Mouse (Mus musculus) liver, embryonic 13.5 days (tissue): Measurements from ENCODE around the gene Rexo1. TPM values are rescaled to one million over a fixed set of nuclear protein-coding genes. Genes with fewer than 3 reads are reported as not detected.
A peak's percentile ranks its signal among the peaks of the same experiment; 100 is the strongest.

Source experiments
- ATAC-seq: fragments of 200-750 bp; cut with Nextera tagmentation; 2 replicates; pipeline ENCODE4 v1.8.0; 2017; ENCODE audit warnings: low read depth, mild to moderate bottlenecking, moderate number of reproducible peaks, moderate library complexity
- DNase-seq: peaks from one replicate; pipeline ENCODE4 v3.0.0; 2022
- H3K27ac ChIP-seq: fragments of 300-500 bp; sonication (generic); 2 replicates; pipeline ENCODE4 v1.5.1; 2015; ENCODE audit warnings: moderate library complexity, mild to moderate bottlenecking, inconsistent platforms
- H3K27me3 ChIP-seq: fragments of 300-500 bp; sonication (generic); 2 replicates; pipeline ENCODE4 v1.6.1; 2015; ENCODE audit warnings: mild to moderate bottlenecking, inconsistent platforms
- H3K36me3 ChIP-seq: fragments of 300-500 bp; sonication (generic); 2 replicates; pipeline ENCODE4 v1.6.1; 2015; ENCODE audit warnings: mild to moderate bottlenecking, inconsistent platforms
- H3K4me1 ChIP-seq: fragments of 300-500 bp; sonication (generic); replicated peaks from 2 replicates; pipeline ENCODE4 v1.6.1; 2015; ENCODE audit warnings: inconsistent platforms
- H3K4me2 ChIP-seq: fragments of 300-500 bp; sonication (generic); 2 replicates; pipeline ENCODE4 v1.6.1; 2015; ENCODE audit warnings: inconsistent platforms, mild to moderate bottlenecking, moderate library complexity
- H3K4me3 ChIP-seq: fragments of 300-500 bp; sonication (generic); replicated peaks from 2 replicates; pipeline ENCODE4 v1.5.1; 2015; ENCODE audit warnings: mild to moderate bottlenecking, inconsistent platforms
- H3K9ac ChIP-seq: fragments of 300-500 bp; sonication (generic); 2 replicates; pipeline ENCODE4 v1.6.1; 2015; ENCODE audit warnings: mild to moderate bottlenecking, inconsistent platforms
- H3K9me3 ChIP-seq: fragments of 300-500 bp; sonication (generic); replicated peaks from 2 replicates; pipeline ENCODE4 v1.6.1; 2016; ENCODE audit warnings: inconsistent platforms
- WGBS: fragments of 180-500 bp; shearing (Covaris S2); methylation state at CpG from one replicate; pipeline ENCODE4 v1.1.7; 2015; ENCODE audit not compliant: insufficient replicate concordance; 5-methylcytosine and 5-hydroxymethylcytosine counted together
- polyA plus RNA-seq: library from polyadenylated mRNA; unstranded; fragments of >200 nt; fragmentation: Nextera tagmentation; extraction: Ambion mirVana; gene quantifications from 2 replicates; pipeline ENCODE4 v1.2.1, GENCODE M21; 2015

Rexo1 gene
- polyA plus RNA-seq, 1 experiment from 2014 or later: 13.8 TPM

DNA sequence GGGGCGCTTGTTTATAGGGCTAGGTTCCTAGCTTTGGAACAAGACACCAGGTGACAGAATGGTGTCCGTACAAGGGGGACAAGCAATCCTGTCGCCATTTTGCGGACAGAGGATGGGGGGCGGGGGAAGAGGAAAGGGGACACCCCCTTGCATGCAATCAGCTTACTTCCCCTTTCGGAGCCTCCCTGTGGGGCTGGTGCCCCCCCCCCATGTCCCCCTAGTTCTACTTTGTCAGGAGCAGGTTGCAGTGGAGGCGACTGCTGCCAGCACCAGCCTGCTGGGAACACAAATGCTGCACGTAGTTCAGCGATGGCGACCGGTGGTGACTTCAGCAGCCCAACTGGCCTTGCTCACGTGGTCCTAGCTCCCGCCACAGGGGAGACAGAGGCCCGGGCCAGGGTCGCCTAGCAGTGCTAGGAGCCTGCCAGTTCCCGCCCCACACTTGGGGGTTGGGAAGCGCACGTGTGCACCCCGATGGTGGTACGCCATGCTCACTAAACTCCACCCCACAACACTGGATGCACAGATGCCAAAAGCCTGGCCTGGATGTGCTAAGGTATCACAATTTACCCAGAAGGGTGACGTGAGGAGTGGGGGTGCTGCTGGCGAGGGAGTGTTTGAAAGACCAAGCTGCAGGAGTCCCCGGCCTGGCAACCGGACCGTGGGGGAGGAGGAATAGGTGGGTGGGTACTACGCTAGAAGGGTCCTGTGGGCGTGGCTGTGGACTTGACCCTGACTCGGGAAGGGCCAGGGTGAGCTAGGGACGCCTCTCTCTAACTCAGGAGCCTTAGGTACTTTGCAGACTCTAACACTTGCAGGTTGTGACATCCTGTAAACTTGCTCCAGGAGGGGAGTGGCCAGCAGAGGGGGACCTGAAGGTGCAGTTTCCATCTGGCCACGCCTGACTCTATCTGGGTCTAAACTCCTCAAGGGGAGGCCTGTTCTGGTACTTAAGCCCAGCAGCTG, 9.8 kb upstream of the Rexo1 start:
- DNase-seq: peak; percentile 69
- peaks cover 98% of the 10 kb centered on the region for H3K4me1 ChIP-seq
- H3K9ac ChIP-seq: peak overlapping the region; percentile 98
- peak; percentile 61 for ATAC-seq
- H3K9me3 ChIP-seq: no peaks in the 10 kb centered on the region
- H3K4me3 ChIP-seq: peak overlapping the region; percentile 96
- H3K27ac ChIP-seq: peak overlapping the region; percentile 99
- H3K27me3 ChIP-seq: no peaks in the 10 kb centered on the region
- 9% methylated on average over 30 of the region's 30 CpGs for WGBS
- H3K4me2 ChIP-seq: peak overlapping the region; percentile 100
- H3K36me3 ChIP-seq: peaks cover 40% of the 10 kb centered on the region

DNA sequence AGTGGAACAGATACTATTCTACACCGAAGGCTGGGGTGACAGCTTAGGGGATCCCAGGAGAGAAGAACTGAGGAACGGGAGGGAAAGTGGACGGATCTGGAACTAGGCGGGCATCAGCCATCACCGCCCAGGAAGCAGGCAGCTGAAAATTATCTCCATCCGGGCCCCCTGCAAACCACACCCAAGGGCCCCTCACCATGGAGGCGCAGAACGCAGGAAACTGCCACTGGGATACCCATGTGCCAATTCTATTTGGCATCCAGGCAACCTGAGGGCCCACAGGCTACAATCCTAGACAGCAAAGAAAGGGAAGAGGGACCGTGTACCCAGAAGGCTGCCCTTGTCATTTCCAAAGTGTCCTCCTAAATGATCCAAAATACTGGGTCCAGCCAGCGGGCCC, 9.1 kb upstream of the Rexo1 start:
- H3K4me3 ChIP-seq: peak overlapping the region; percentile 96
- 28% methylated on average over 10 of the region's 10 CpGs for WGBS
- peak overlapping the region; percentile 99 for H3K27ac ChIP-seq
- H3K36me3 ChIP-seq: peaks cover 47% of the 10 kb centered on the region
- no peaks in the 10 kb centered on the region for H3K27me3 ChIP-seq
- H3K4me1 ChIP-seq: peaks cover 95% of the 10 kb centered on the region
- no peak for ATAC-seq
- H3K4me2 ChIP-seq: peak overlapping the region; percentile 100
- H3K9ac ChIP-seq: peak overlapping the region; percentile 98
- no peak for DNase-seq
- H3K9me3 ChIP-seq: no peaks in the 10 kb centered on the region

DNA sequence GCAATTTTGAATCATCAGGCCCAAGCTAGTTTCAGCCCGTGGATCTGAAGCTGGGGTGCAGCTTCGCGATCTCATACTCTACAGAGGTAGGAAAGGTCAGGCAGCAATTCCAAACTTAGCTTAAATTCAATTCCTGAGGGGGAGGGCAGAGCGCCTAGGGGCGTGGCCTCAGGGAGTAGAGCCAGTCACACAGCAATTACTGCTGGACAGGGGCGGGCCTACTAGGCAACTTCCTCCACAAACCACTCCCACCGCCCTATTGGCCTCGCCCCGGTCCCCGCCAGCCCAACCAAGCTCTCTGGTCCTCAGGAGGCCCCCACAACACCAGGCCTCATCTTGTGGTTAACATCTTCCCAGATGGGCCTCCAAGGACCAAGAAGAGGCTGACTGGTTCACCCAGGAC, 8.3 kb upstream of the Rexo1 start:
- DNase-seq (peak; percentile 93), ATAC-seq (peak; percentile 74)
- peaks cover 88% of the 10 kb centered on the region for H3K4me1 ChIP-seq
- peaks cover 47% of the 10 kb centered on the region for H3K36me3 ChIP-seq
- peak overlapping the region; percentile 99 for H3K27ac ChIP-seq
- H3K27me3 ChIP-seq: no peaks in the 10 kb centered on the region
- no peaks in the 10 kb centered on the region for H3K9me3 ChIP-seq
- H3K4me3 ChIP-seq: peak overlapping the region; percentile 96
- H3K4me2 ChIP-seq: peak overlapping the region; percentile 100
- WGBS: 6% methylated on average over 10 of the region's 10 CpGs
- H3K9ac ChIP-seq: peak overlapping the region; percentile 98

DNA sequence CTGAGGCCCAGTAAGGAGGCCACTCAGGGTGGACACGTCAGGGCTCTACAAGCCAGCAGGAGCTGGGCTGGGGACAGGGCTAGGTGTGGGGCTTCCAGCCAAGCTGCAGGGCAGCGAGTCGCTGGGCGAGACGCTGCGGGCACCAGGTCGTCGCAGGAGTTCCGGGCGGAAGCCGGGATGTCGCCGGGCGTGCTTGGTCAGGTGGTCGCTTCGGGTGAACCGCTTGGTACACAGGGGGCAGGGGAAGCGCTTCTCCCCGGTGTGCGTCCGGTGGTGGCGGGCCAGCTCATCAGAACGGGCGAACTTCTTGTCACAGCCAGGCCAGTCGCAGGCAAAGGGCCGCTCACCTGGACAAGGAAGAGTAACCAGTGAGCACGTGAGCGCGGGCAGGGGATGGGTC, 7.5 kb upstream of the Rexo1 start:
- DNase-seq (no peak), ATAC-seq (no peak)
- peaks cover 42% of the 10 kb centered on the region for H3K36me3 ChIP-seq
- WGBS: 95% methylated on average over 29 of the region's 29 CpGs
- peak overlapping the region; percentile 61 for H3K9ac ChIP-seq
- H3K4me2 ChIP-seq: peak overlapping the region; percentile 100
- H3K27me3 ChIP-seq: no peaks in the 10 kb centered on the region
- H3K27ac ChIP-seq: peak overlapping the region; percentile 82
- no peaks in the 10 kb centered on the region for H3K9me3 ChIP-seq
- peak overlapping the region; percentile 96 for H3K4me3 ChIP-seq
- H3K4me1 ChIP-seq: peaks cover 80% of the 10 kb centered on the region

DNA sequence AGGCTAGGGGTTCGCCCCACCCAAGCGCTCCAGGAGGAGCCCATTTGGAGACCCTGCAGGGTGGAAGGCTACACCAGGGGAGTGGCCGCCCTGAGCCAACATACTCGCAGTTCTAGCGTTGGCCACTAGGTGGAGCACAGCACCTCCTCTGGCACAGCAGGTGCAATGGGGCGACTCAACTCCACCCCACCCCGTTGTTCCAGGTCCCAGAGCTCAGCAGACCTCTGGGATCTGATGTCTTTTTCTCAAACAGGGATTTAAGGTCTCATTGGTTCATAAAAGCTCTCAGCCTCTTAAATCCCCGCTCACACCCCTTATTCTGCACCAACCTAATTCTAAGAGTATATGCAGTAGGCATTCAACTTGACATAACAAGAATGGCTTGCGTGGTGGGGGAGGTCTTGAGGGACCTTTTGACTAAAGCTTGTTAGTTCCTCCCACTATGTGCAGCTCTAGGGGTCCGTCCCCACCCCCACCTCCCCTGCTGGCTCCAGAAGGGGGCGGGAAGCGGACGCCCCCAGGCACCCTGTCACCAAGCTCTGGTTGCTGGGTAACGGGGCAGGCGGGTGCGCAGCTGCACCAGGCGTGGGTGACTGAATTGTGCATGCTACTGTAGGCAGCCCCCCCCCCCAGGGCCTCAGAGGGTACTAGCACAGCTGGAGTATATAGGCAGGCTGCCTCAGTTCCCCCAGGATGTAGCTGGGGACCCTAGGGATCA, 5.2 kb upstream of the Rexo1 start:
- Histone ChIP-seq H3K9me3 (no peaks in the 10 kb centered on the region), H3K36me3 (peaks cover 38% of the 10 kb centered on the region), H3K27me3 (no peaks in the 10 kb centered on the region), H3K4me3 (no peak overlapping the region), H3K4me1 (peaks cover 70% of the 10 kb centered on the region), H3K9ac (peak overlapping the region; percentile 31; the same call in 1 of the 2 replicates), H3K4me2 (no peak overlapping the region), H3K27ac (peak overlapping the region; percentile 58)
- peak; percentile 80 for DNase-seq
- WGBS: 38% methylated on average over 17 of the region's 17 CpGs
- ATAC-seq: peak; percentile 29; the same call in 1 of the 2 replicates

DNA sequence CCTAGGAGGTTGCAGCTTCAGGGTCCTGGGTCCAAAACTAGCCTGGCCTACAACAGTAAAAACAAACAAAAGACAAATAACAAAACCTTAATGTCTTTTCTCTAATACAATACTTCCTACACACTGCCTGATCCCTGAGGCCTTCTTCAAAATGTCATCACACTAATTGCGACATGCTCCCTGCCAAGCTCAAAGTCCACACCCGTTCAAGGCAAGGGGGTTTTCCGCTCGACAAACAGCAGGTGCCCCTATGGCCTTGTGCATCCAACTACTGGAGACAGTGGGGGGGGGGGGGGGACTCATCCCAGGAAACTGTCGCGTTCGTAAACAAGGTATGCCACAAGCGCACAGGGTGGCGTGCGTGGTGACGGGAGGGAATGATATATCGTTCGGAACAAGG, 739 bp downstream of the Rexo1 start:
- no peak for DNase-seq
- peak overlapping the region; percentile 89 for H3K27ac ChIP-seq
- 1% methylated on average over 13 of the region's 13 CpGs for WGBS
- H3K9ac ChIP-seq: peak overlapping the region; percentile 97
- peaks cover 10% of the 10 kb centered on the region for H3K36me3 ChIP-seq
- no peaks in the 10 kb centered on the region for H3K9me3 ChIP-seq
- peak overlapping the region; percentile 80 for H3K4me2 ChIP-seq
- H3K27me3 ChIP-seq: no peaks in the 10 kb centered on the region
- peaks cover 60% of the 10 kb centered on the region for H3K4me1 ChIP-seq
- ATAC-seq: 0 out of 2 replicates have a peak, but pooled peaks have one; percentile 11
- peak overlapping the region; percentile 90 for H3K4me3 ChIP-seq

DNA sequence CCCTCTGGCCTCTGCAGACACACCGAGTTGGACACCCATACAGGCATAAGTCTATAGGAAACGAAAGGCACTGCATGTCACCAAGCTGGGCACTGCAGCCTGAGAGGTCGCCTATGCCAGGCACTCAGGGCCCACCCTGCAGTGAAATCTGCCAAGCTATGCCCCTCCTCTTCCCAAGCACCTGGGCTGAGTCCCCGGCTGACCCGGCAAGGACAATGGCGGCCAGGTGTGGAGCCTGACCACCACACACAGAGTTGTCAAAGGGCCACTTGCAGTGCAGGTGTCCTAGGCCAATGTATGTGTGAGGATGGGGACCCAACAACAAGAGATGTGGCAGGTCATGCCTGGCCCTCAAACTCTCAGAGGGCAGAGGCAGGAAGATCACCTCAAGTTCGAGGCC, 1.9 kb downstream of the Rexo1 start:
- Histone ChIP-seq H3K9me3 (no peaks in the 10 kb centered on the region), H3K4me1 (peaks cover 70% of the 10 kb centered on the region), H3K4me3 (peak overlapping the region; percentile 90), H3K4me2 (peak overlapping the region; percentile 80), H3K36me3 (peaks cover 4% of the 10 kb centered on the region; the same call in 1 of the 2 replicates), H3K27me3 (no peaks in the 10 kb centered on the region), H3K27ac (no peak overlapping the region), H3K9ac (peak overlapping the region; percentile 97)
- ATAC-seq: no peak
- no peak for DNase-seq
- WGBS: 81% methylated on average over 7 of the region's 7 CpGs

DNA sequence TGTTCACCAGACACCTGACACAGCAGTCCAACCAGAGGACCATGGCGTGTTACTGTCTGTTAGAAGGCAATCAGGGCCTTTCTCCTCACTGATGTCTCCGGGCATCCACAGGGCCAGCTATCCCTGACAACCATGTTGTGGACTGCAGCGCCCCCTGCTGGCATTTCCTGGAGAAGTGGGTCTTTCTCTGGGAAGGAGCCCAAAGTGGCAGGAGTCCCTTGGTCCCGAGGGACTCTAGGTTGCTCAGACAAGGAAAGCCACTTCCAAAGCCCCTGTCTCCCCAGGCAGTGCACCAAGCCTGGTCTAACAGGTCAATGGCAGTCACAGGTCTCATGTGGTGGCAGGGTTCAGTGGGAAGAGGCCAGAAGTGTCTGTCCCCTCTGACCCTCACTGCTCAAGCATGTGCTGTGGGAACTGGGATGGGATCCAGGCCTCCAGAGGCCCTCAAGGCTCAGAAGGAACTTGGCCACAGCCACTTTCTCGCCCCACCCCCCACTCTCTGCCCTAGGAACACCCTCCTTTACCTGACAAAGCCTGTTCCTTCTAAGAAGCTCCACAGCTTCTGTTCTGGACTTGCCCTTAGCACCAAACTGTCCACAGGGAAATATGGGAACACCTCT, 3.9 kb downstream of the Rexo1 start:
- DNase-seq (peak; percentile 71), ATAC-seq (no peak)
- Histone ChIP-seq H3K9ac (peak overlapping the region; percentile 18), H3K27me3 (no peaks in the 10 kb centered on the region), H3K4me2 (peak overlapping the region; percentile 10; the same call in 1 of the 2 replicates), H3K36me3 (peaks cover 4% of the 10 kb centered on the region; the same call in 1 of the 2 replicates), H3K27ac (peak overlapping the region; percentile 64), H3K9me3 (no peaks in the 10 kb centered on the region), H3K4me3 (no peak overlapping the region), H3K4me1 (peaks cover 83% of the 10 kb centered on the region)
- WGBS: 36% methylated on average over 5 of the region's 5 CpGs

DNA sequence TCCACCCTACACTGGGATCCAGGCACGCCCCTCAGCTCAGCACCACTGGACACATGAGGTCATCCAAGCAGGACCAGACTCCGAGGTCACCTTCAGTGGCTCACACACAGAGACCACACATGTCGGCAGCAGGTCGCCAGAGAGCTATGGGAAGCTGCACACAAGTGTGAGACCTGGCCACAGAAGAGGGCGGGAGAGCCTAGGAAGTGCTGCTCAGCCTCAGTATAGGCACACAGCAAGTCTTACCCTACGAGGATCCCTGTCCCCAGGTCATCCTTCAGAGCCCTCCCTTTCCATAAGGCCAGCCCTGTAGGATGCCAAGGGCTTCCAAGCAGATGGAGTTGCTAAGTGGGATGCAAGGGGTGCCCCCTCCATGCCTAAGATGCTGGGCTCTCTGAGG, 7.4 kb downstream of the Rexo1 start:
- H3K4me1 ChIP-seq: peaks cover 71% of the 10 kb centered on the region
- WGBS: 40% methylated on average over 6 of the region's 6 CpGs
- peak overlapping the region; percentile 98 for H3K27ac ChIP-seq
- DNase-seq (no peak), ATAC-seq (peak; percentile 47)
- peak overlapping the region; percentile 41 for H3K4me3 ChIP-seq
- H3K4me2 ChIP-seq: peak overlapping the region; percentile 77
- peak overlapping the region; percentile 72 for H3K9ac ChIP-seq
- peaks cover 20% of the 10 kb centered on the region for H3K36me3 ChIP-seq
- no peaks in the 10 kb centered on the region for H3K27me3 ChIP-seq
- no peaks in the 10 kb centered on the region for H3K9me3 ChIP-seq

DNA sequence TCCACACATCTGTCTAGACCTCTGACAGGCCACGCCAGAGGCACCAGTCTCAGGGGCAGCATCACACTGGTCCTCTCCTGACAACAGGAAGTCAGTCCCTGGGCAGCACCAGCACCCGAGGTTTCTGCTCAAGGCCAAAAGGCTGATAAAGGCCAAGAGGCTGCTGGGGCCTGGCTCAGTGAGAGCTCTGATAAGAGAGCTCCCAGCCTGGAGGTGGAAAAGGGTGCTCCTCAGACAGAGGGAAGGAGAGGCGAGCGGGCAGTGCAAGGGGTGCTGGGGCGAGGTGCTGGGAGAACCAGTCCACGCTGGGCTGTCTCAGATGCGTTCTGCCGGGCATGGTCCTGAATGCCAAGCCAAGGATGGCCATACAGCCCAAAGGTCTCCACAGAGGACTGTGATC, 7.8 kb downstream of the Rexo1 start:
- DNase-seq (peak; percentile 84), ATAC-seq (peak; percentile 93)
- Histone ChIP-seq H3K4me1 (peaks cover 71% of the 10 kb centered on the region), H3K27ac (peak overlapping the region; percentile 98), H3K4me3 (peak overlapping the region; percentile 41), H3K27me3 (no peaks in the 10 kb centered on the region), H3K36me3 (peaks cover 24% of the 10 kb centered on the region), H3K9me3 (no peaks in the 10 kb centered on the region), H3K9ac (peak overlapping the region; percentile 72), H3K4me2 (peak overlapping the region; percentile 77)
- WGBS: 14% methylated on average over 8 of the region's 8 CpGs

DNA sequence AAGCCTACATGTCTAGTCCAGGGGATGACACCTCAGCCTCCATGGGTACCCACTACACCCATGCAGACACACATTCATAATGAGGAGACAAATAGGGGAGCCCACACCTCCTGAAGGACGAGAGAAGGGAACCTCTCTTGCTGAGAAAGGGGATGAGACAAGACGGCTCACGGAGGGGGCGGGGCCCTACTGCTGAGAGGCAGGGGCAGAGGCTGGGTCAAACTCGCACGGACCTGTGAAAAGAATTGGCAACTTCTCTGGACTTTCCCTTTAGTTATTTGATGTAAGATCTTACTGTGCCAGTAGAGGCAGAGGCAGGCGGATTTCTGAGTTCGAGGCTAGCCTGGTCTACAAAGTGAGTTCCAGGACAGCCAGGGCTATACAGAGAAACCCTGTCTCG, 9.0 kb downstream of the Rexo1 start:
- Histone ChIP-seq H3K27ac (peak overlapping the region; percentile 98), H3K36me3 (peaks cover 36% of the 10 kb centered on the region), H3K9me3 (no peaks in the 10 kb centered on the region), H3K4me1 (peaks cover 71% of the 10 kb centered on the region), H3K4me3 (no peak overlapping the region), H3K4me2 (no peak overlapping the region), H3K27me3 (no peaks in the 10 kb centered on the region), H3K9ac (peak overlapping the region; percentile 72)
- ATAC-seq (no peak), DNase-seq (no peak)
- 61% methylated on average over 9 of the region's 9 CpGs for WGBS
